Mouse (Mus musculus) common myeloid progenitor, adult 5-6 weeks (primary cell): ENCODE measurements around the gene 1700011M02Rik. TPM values are rescaled to one million over a fixed set of nuclear protein-coding genes. Genes with fewer than 3 reads are reported as not detected.
A peak's percentile ranks its signal among the peaks of the same experiment; 100 is the strongest.
"Not testable (repeated sequence)": the region's sequence is repeated elsewhere in the genome, so short reads cannot be mapped to it uniquely, and the experiment has no call there.

Experiments used
- ATAC-seq: replicated peaks from 2 replicates; pipeline ENCODE4 v1.8.0; 2016; ENCODE audit warnings: low read depth, mild to moderate bottlenecking, moderate TSS enrichment, inconsistent platforms; ENCODE audit not compliant: poor library complexity, severe bottlenecking
- total RNA-seq: library from RNA; stranded (forward); fragments of 200-1000, 187-1606 nt; gene quantifications from 2 replicates; pipeline ENCODE4 v1.2.3, GENCODE M21; 2017

1700011M02Rik gene
- not detected in 2 replicates for total RNA-seq

GRCm38 (mm10) chrX:102908587-102908986, at the start of gene 1700011M02Rik, which contains the start of gene Dmrtc1a:
Gene 1700011M02Rik, plus strand, starts transcription at chrX:102908905.
Gene Dmrtc1a, minus strand, starts transcription at chrX:102908687.
- ATAC-seq, result not testable (repeated sequence)

- ATAC-seq, result no peak
Measured at GRCm38 (mm10) chrX:102867871-102868270, 40.8 kb upstream of the 1700011M02Rik start, which contains the start of gene 1700031F05Rik. Gene 1700031F05Rik, minus strand, starts transcription at chrX:102867971.

GRCm38 (mm10) chrX:102914823-102915222, 6.1 kb downstream of the 1700011M02Rik start:
- not testable (repeated sequence) for ATAC-seq

- ATAC-seq, result 0 out of 2 replicates have a peak, but pooled peaks have one; percentile 54
Measured at GRCm38 (mm10) chrX:102926707-102927106, 18.0 kb downstream of the 1700011M02Rik start.

GRCm38 (mm10) chrX:102928072-102928471, 19.4 kb downstream of the 1700011M02Rik start, which contains the start of gene 1700018G05Rik:
Gene 1700018G05Rik, plus strand, starts transcription at chrX:102928372.
- not testable (repeated sequence) for ATAC-seq

- ATAC-seq, result no peak
Measured at GRCm38 (mm10) chrX:102932992-102933570, 24.4 kb downstream of the 1700011M02Rik start.

GRCm38 (mm10) chrX:102933571-102934394, 25.1 kb downstream of the 1700011M02Rik start:
- peak; percentile 74; the same call in 1 of the 2 replicates for ATAC-seq

GRCm38 (mm10) chrX:102934395-102934764, 25.7 kb downstream of the 1700011M02Rik start:
- no peak for ATAC-seq

GRCm38 (mm10) chrX:102936743-102937142, 28.0 kb downstream of the 1700011M02Rik start:
- no peak for ATAC-seq

- ATAC-seq, result not testable (repeated sequence)
Measured at GRCm38 (mm10) chrX:102950136-102950535, 41.4 kb downstream of the 1700011M02Rik start.

GRCm38 (mm10) chrX:102958917-102959316, 50.2 kb downstream of the 1700011M02Rik start:
- 0 out of 2 replicates have a peak, but pooled peaks have one; percentile 62 for ATAC-seq

Other genes starting within 250 kb of the 1700011M02Rik start
- gene Gm3880, start 221.9 kb upstream of the 1700011M02Rik start, total RNA-seq, result not detected in 2 replicates
- gene Gm9112, start 201.3 kb upstream of the 1700011M02Rik start, total RNA-seq, result not detected in 2 replicates
- gene Dmrtc1b, start 201.0 kb upstream of the 1700011M02Rik start, total RNA-seq, result not detected in 2 replicates
- gene Dmrtc1c1, start 105.9 kb upstream of the 1700011M02Rik start, total RNA-seq, result not detected in 2 replicates
- not detected in 2 replicates for gene Dmrtc1c2, start 54.3 kb upstream of the 1700011M02Rik start, total RNA-seq
- not detected in 2 replicates for gene 1700031F05Rik, start 40.9 kb upstream of the 1700011M02Rik start, total RNA-seq
- gene Dmrtc1a, start 218 bp upstream of the 1700011M02Rik start, total RNA-seq, result not detected in 2 replicates
- gene 1700018G05Rik, start 19.5 kb downstream of the 1700011M02Rik start, total RNA-seq, result not detected in 2 replicates